Mouse (Mus musculus): ENCODE data around the gene Ppp1r15b. TPM values are rescaled to one million over a fixed set of nuclear protein-coding genes. Genes with fewer than 3 reads are reported as not detected.
A peak's percentile ranks its signal among the peaks of the same experiment; 100 is the strongest.

Gene Ppp1r15b
- polyA plus RNA-seq, 1 experiment from 2014 or later: 45.7 TPM

GRCm38 (mm10) chr1:133148122-133148521 is 17.2 kb downstream of the Ppp1r15b start:
- ATAC-seq (ENCODE audit: low FRiP score, low TSS enrichment): no peak
- Histone ChIP-seq H3K4me2 (replicated peaks; ENCODE audit: low read depth, low read length) (no peak overlapping the region), H3K4me3 (ENCODE audit: low read length) (no peak overlapping the region), H3K4me1 (ENCODE audit: insufficient read depth, low read length) (no peaks in the 10 kb centered on the region), H3K27ac (ENCODE audit: low read length) (no peak overlapping the region), H3K27me3 (ENCODE audit: insufficient read depth, low read length) (no peaks in the 10 kb centered on the region), H3K9ac (replicated peaks; ENCODE audit: low read length) (no peak overlapping the region), H3K9me3 (ENCODE audit: low read length) (no peaks in the 10 kb centered on the region), H3K36me3 (ENCODE audit: insufficient read depth, low read length) (no peaks in the 10 kb centered on the region)
- 93% methylated on average over 8 of the region's 8 CpGs for WGBS

- no peak for ATAC-seq (ENCODE audit: low FRiP score, low TSS enrichment)
- H3K9me3 ChIP-seq (ENCODE audit: low read length): no peaks in the 10 kb centered on the region
- H3K4me3 ChIP-seq (ENCODE audit: low read length): no peak overlapping the region
- no peaks in the 10 kb centered on the region for H3K27me3 ChIP-seq (ENCODE audit: insufficient read depth, low read length)
- no peak overlapping the region for H3K4me2 ChIP-seq (replicated peaks; ENCODE audit: low read depth, low read length)
- no peak overlapping the region for H3K9ac ChIP-seq (replicated peaks; ENCODE audit: low read length)
- H3K27ac ChIP-seq (ENCODE audit: low read length): no peak overlapping the region
- 92% methylated on average over 2 of the region's 2 CpGs for WGBS
- H3K36me3 ChIP-seq (ENCODE audit: insufficient read depth, low read length): no peaks in the 10 kb centered on the region
- no peaks in the 10 kb centered on the region for H3K4me1 ChIP-seq (ENCODE audit: insufficient read depth, low read length)
Measured at GRCm38 (mm10) chr1:133150556-133150955, 19.6 kb downstream of the Ppp1r15b start.

GRCm38 (mm10) chr1:133152213-133152612 is 21.3 kb downstream of the Ppp1r15b start:
- no peaks in the 10 kb centered on the region for H3K36me3 ChIP-seq (ENCODE audit: insufficient read depth, low read length)
- no peak overlapping the region for H3K4me2 ChIP-seq (replicated peaks; ENCODE audit: low read depth, low read length)
- 89% methylated on average over 3 of the region's 3 CpGs for WGBS
- no peak overlapping the region for H3K4me3 ChIP-seq (ENCODE audit: low read length)
- ATAC-seq (ENCODE audit: low FRiP score, low TSS enrichment): no peak
- no peaks in the 10 kb centered on the region for H3K27me3 ChIP-seq (ENCODE audit: insufficient read depth, low read length)
- H3K27ac ChIP-seq (ENCODE audit: low read length): no peak overlapping the region
- no peak overlapping the region for H3K9ac ChIP-seq (replicated peaks; ENCODE audit: low read length)
- no peaks in the 10 kb centered on the region for H3K9me3 ChIP-seq (ENCODE audit: low read length)
- no peaks in the 10 kb centered on the region for H3K4me1 ChIP-seq (ENCODE audit: insufficient read depth, low read length)

GRCm38 (mm10) chr1:133155270-133155669 is 24.3 kb downstream of the Ppp1r15b start:
- no peaks in the 10 kb centered on the region for H3K36me3 ChIP-seq (ENCODE audit: insufficient read depth, low read length)
- H3K4me2 ChIP-seq (replicated peaks; ENCODE audit: low read depth, low read length): no peak overlapping the region
- no peak for ATAC-seq (ENCODE audit: low FRiP score, low TSS enrichment)
- no peaks in the 10 kb centered on the region for H3K9me3 ChIP-seq (ENCODE audit: low read length)
- H3K27ac ChIP-seq (ENCODE audit: low read length): no peak overlapping the region
- H3K4me3 ChIP-seq (ENCODE audit: low read length): no peak overlapping the region
- peaks cover 1% of the 10 kb centered on the region; the same call in 1 of the 2 replicates for H3K27me3 ChIP-seq (ENCODE audit: insufficient read depth, low read length)
- H3K4me1 ChIP-seq (ENCODE audit: insufficient read depth, low read length): peaks cover 10% of the 10 kb centered on the region; the same call in 1 of the 2 replicates
- WGBS: 85% methylated on average over 6 of the region's 6 CpGs
- no peak overlapping the region for H3K9ac ChIP-seq (replicated peaks; ENCODE audit: low read length)

- no peak overlapping the region for H3K9ac ChIP-seq (replicated peaks; ENCODE audit: low read length)
- peak; percentile 46; the same call in 1 of the 2 replicates for ATAC-seq (ENCODE audit: low FRiP score, low TSS enrichment)
- H3K27me3 ChIP-seq (ENCODE audit: insufficient read depth, low read length): peaks cover 35% of the 10 kb centered on the region
- H3K4me3 ChIP-seq (ENCODE audit: low read length): no peak overlapping the region
- H3K9me3 ChIP-seq (ENCODE audit: low read length): no peaks in the 10 kb centered on the region
- no peaks in the 10 kb centered on the region for H3K36me3 ChIP-seq (ENCODE audit: insufficient read depth, low read length)
- H3K27ac ChIP-seq (ENCODE audit: low read length): peak overlapping the region; percentile 46; the same call in 1 of the 2 replicates
- 24% methylated on average over 7 of the region's 7 CpGs for WGBS
- H3K4me2 ChIP-seq (replicated peaks; ENCODE audit: low read depth, low read length): peak overlapping the region; percentile 13
- H3K4me1 ChIP-seq (ENCODE audit: insufficient read depth, low read length): peaks cover 15% of the 10 kb centered on the region
Measured at GRCm38 (mm10) chr1:133159128-133159564, 28.2 kb downstream of the Ppp1r15b start.

- 57% methylated on average over 4 of the region's 4 CpGs for WGBS
Measured at GRCm38 (mm10) chr1:133161559-133161958, 30.6 kb downstream of the Ppp1r15b start.

GRCm38 (mm10) chr1:133162046-133162445 is 31.1 kb downstream of the Ppp1r15b start:
- Histone ChIP-seq H3K9me3 (ENCODE audit: low read length) (no peaks in the 10 kb centered on the region), H3K4me1 (ENCODE audit: insufficient read depth, low read length) (peaks cover 21% of the 10 kb centered on the region), H3K4me3 (ENCODE audit: low read length) (no peak overlapping the region), H3K9ac (replicated peaks; ENCODE audit: low read length) (no peak overlapping the region), H3K36me3 (ENCODE audit: insufficient read depth, low read length) (no peaks in the 10 kb centered on the region), H3K4me2 (replicated peaks; ENCODE audit: low read depth, low read length) (no peak overlapping the region), H3K27me3 (ENCODE audit: insufficient read depth, low read length) (peaks cover 52% of the 10 kb centered on the region), H3K27ac (ENCODE audit: low read length) (peak overlapping the region; percentile 45; the same call in 1 of the 2 replicates)
- ATAC-seq (ENCODE audit: low FRiP score, low TSS enrichment): no peak
- 70% methylated on average over 10 of the region's 10 CpGs for WGBS

More at GRCm38 (mm10) chr1:133161559-133161958, 30.6 kb downstream of the Ppp1r15b start:
- no peak overlapping the region for H3K9ac ChIP-seq (replicated peaks; ENCODE audit: low read length)
- peaks cover 48% of the 10 kb centered on the region for H3K27me3 ChIP-seq (ENCODE audit: insufficient read depth, low read length)
- no peak overlapping the region for H3K4me3 ChIP-seq (ENCODE audit: low read length)
- no peak overlapping the region for H3K4me2 ChIP-seq (replicated peaks; ENCODE audit: low read depth, low read length)
- ATAC-seq (ENCODE audit: low FRiP score, low TSS enrichment): no peak
- H3K36me3 ChIP-seq (ENCODE audit: insufficient read depth, low read length): no peaks in the 10 kb centered on the region
- peak overlapping the region; percentile 45; the same call in 1 of the 2 replicates for H3K27ac ChIP-seq (ENCODE audit: low read length)
- peaks cover 21% of the 10 kb centered on the region for H3K4me1 ChIP-seq (ENCODE audit: insufficient read depth, low read length)
- H3K9me3 ChIP-seq (ENCODE audit: low read length): no peaks in the 10 kb centered on the region

GRCm38 (mm10) chr1:133162981-133163380 is 32.0 kb downstream of the Ppp1r15b start:
- Histone ChIP-seq H3K36me3 (ENCODE audit: insufficient read depth, low read length) (no peaks in the 10 kb centered on the region), H3K27ac (ENCODE audit: low read length) (no peak overlapping the region), H3K27me3 (ENCODE audit: insufficient read depth, low read length) (peaks cover 56% of the 10 kb centered on the region), H3K4me2 (replicated peaks; ENCODE audit: low read depth, low read length) (no peak overlapping the region), H3K4me3 (ENCODE audit: low read length) (no peak overlapping the region), H3K4me1 (ENCODE audit: insufficient read depth, low read length) (peaks cover 21% of the 10 kb centered on the region), H3K9me3 (ENCODE audit: low read length) (no peaks in the 10 kb centered on the region), H3K9ac (replicated peaks; ENCODE audit: low read length) (no peak overlapping the region)
- 38% methylated on average over 8 of the region's 8 CpGs for WGBS
- no peak for ATAC-seq (ENCODE audit: low FRiP score, low TSS enrichment)

- H3K4me1 ChIP-seq (ENCODE audit: insufficient read depth, low read length): peaks cover 18% of the 10 kb centered on the region
- H3K9ac ChIP-seq (replicated peaks; ENCODE audit: low read length): peak within 1 kb of the TSS; percentile 63
- H3K4me2 ChIP-seq (replicated peaks; ENCODE audit: low read depth, low read length): peak within 1 kb of the TSS; percentile 95
- H3K27ac ChIP-seq (ENCODE audit: low read length): no peak within 1 kb of the TSS
- ATAC-seq (ENCODE audit: low FRiP score, low TSS enrichment): peak; percentile 20; the same call in 1 of the 2 replicates
- no peaks in the 10 kb centered on the region for H3K9me3 ChIP-seq (ENCODE audit: low read length)
- peaks cover 56% of the 10 kb centered on the region for H3K27me3 ChIP-seq (ENCODE audit: insufficient read depth, low read length)
- H3K36me3 ChIP-seq (ENCODE audit: insufficient read depth, low read length): no peaks in the 10 kb centered on the region
- under 1% methylated on average over 62 of the region's 68 CpGs for WGBS
- peak within 1 kb of the TSS; percentile 60 for H3K4me3 ChIP-seq (ENCODE audit: low read length)
Measured at GRCm38 (mm10) chr1:133163820-133164431, 33.0 kb downstream of the Ppp1r15b start, which contains the start of gene Plekha6. Gene Plekha6, plus strand, starts transcription at chr1:133164210.

GRCm38 (mm10) chr1:133164591-133165011 is 33.7 kb downstream of the Ppp1r15b start:
- Histone ChIP-seq H3K36me3 (ENCODE audit: insufficient read depth, low read length) (no peaks in the 10 kb centered on the region), H3K27me3 (ENCODE audit: insufficient read depth, low read length) (peaks cover 56% of the 10 kb centered on the region), H3K4me1 (ENCODE audit: insufficient read depth, low read length) (peaks cover 12% of the 10 kb centered on the region), H3K4me2 (replicated peaks; ENCODE audit: low read depth, low read length) (peak overlapping the region; percentile 95), H3K9me3 (ENCODE audit: low read length) (no peaks in the 10 kb centered on the region), H3K9ac (replicated peaks; ENCODE audit: low read length) (no peak overlapping the region), H3K27ac (ENCODE audit: low read length) (no peak overlapping the region), H3K4me3 (ENCODE audit: low read length) (peak overlapping the region; percentile 60)
- 2% methylated on average over 10 of the region's 10 CpGs for WGBS
- peak; percentile 24; the same call in 1 of the 2 replicates for ATAC-seq (ENCODE audit: low FRiP score, low TSS enrichment)

Data from kidney, embryonic 16.5 days (tissue).